Mouse (Mus musculus) c-Kit-positive CD71-positive TER-119-positive erythroid progenitor cells, embryonic 14.5 days (primary cell): ENCODE measurements around the gene Lipi.

Experiments used
- DNase-seq: peaks from one replicate; pipeline ENCODE4 v3.0.0-alpha.2; 2013; ENCODE audit warnings: low spot score

Gene Lipi

GRCm38 (mm10) chr16:75585961-75586360 is at the start of gene Lipi:
Gene Lipi (minus strand): TSS chr16:75586061.
- no peak for DNase-seq

DNA sequence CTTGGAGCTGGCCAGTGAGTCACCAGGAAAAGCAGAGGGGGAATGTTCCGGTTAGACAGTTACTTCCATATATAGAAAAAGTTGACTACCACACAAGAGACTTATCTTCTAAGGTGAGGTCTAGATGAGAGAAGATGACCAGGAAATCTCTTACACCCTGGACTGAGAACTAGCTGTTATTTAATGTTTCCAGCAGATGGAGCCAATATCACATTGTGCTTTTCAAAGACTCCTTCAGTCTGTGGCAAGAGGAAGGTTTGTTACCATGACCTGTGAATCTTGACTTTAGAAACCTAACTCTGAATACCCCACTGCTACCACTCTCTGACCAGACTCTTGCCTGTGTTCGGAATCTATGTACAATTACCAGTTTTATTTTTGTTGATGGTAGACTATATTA is 42.0 kb upstream of the Lipi start:
- no peak for DNase-seq

DNA sequence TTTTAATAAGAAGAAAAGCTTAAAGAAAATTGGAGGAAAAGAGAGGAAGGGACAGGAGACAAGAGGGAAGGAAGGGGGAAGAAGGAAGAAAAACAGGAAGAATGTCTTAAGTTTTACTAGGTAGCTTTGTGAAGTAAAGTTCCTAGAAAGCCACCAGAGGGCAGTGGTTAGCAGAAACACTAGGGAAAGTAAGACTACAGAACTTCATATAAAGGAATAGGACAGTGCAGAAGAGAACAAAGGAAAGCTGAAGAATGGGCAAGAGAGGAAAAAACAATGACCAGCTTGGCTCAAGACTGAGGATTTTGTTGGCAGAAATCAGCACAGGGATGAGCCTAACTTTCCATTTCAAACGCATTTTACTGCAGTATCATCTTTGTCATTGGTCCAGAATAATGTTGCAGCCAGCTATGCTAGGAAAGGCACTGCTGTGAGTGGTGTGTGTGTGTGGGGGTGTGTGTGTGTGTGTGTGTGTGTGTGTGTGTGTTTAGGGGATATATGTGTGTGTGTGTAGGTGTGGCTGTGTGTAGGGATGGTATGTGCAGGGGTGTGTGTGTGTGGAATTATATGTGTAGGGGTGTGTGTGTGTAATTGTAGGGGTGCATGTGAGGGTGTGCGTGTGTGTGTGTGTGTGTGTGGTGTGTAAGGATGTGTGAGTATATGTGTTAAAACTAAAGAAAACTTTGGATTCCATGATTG is 31.9 kb upstream of the Lipi start:
- peak; percentile 20 for DNase-seq

- DNase-seq, result no peak
Observed at GRCm38 (mm10) chr16:75612561-75612960, 26.7 kb upstream of the Lipi start.

DNA sequence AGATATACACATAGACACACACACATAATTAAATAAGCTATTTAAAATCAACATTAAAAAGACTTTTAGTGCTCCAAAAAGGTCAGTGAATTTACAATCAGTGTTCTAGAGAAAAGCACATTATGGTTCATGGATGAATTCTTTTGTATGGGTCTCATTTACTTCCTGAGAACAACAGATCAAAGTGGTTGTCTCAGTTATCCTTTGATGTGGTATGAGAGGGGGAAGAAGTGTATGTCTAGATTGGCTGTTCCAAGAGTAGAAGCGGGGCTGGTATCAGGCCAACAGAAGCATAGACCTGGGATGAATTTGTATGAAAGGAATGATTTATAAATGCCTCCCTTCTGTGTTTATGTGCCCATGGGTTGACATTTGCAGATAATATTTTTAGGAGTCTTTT is 20.6 kb upstream of the Lipi start:
- no peak for DNase-seq

GRCm38 (mm10) chr16:75593501-75594183 is 7.8 kb upstream of the Lipi start:
- no peak for DNase-seq

DNA sequence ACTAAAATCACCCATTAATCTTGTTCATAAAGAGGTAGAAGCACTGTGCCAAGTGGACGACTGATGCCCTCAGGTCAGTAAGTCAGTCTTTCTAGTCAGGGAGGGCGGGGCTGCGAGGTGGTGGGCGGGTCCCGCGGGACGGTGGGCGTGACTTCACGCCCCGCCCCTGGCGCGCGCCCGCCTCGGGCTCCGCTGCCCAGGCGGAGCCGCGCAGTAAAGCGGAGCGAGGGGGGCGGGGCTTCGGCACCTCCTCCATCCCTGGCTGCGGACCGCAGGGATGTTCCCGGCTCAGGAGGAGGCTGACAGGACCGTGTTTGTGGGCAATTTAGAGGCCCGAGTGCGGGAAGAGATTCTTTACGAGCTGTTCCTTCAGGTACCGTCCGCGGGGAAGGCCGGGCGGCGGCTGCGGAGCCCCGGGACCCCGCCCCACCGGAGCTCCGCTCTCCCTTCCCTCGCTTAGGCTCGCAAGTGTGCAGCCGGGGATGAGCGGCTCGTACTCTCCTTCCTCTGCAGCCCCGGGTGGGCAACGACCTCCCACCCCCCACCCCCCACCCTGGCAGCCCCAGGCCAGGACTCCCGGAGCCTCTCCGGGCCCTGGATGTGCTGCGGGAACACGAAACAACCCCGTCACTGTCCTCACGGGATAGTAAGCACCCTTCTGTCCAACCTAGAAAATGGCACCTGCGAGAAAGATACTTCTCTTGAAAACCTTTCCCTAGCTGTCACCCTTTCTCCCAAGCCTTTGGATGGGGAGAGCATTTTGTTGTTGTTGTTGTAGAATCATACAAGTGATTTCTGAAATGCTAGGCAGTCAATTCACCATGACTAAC is 7.0 kb upstream of the Lipi start, which contains the start of gene Rbm11:
Gene Rbm11, plus strand, starts transcription at position 174 of the 830 bp plus-strand sequence.
- DNase-seq, result peak; percentile 62

DNA sequence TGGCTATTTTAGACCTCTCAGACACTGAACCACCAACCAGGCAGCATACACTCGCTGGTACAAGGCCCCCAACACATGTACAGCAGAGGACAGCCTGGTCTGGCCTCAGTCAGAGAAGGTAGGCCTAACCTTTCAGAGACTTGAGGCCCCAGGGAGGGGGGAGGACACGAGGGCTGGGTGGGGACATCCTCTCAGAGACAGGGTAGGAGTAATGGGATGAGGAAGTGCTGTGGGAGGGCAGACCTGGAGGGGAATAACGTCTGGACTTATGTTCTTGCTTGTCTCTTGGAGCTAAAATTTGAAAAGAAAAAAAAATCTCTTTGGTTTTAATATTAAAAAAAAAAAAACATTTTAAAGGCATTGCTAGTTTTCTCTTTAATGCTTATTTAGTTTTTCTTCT is 605 bp upstream of the Lipi start:
- no peak for DNase-seq

DNA sequence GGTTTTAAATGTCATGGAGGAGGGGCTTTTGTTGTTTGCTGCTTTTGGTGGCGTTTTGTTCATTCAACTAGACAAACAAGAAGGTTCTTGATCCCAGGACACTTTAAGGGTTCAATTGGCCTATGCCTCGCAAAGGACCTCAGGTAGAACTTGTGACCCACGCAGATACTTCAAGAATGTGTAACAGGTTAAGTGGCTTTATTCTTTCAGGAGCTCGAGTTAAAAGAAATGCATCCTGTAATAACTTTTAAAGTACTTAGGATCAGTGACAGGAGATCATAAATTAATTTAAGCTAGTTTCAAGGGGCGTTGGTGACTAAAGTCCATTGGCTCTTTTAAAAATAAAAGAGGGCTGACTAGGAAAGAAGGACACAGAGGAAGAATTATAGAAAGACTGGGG is 3.6 kb downstream of the Lipi start:
- DNase-seq, result no peak

DNA sequence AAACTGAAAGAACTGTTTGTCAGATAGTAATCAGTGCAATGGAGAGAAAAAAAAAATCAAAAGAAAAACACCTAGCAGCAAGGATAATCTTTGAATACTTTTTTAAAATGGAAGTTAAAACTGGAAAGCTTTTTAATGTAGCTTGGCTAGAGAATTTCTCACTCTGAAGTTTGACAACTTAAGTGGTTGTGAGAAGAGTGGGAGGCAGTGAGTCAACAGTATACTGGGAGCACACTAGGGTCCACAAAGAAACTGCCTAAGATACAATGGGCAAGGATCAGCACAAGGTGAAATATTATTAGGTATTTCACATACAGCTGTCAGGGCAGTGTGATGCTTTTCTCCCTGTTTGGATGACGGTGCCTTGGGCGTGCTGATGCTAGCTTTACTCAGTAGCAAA is 23.0 kb downstream of the Lipi start:
- no peak for DNase-seq

DNA sequence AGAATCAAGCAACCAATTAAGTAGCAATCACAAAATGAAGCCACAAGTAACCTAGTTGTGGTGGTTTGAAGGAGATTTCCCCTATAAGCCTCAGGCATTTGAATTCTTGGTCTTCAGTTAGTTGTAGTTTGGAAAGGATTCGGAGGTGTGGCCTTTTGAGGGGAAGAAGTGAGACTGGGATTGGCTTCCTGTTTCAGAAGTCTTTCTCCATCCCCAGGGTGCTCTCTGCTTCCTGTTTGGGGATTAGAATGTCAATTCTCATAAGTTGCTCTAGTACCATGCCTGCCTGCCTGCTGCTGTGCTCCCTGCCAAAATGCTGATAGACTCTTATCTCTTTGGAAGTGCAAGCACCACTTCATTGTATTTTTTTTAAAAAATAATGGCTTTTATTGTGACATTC is 40.6 kb downstream of the Lipi start:
- DNase-seq, result no peak

- no peak for DNase-seq
Observed at GRCm38 (mm10) chr16:75537784-75538565, 47.9 kb downstream of the Lipi start.

- no peak for DNase-seq
Observed at GRCm38 (mm10) chr16:75531705-75532104, 54.2 kb downstream of the Lipi start.

DNA sequence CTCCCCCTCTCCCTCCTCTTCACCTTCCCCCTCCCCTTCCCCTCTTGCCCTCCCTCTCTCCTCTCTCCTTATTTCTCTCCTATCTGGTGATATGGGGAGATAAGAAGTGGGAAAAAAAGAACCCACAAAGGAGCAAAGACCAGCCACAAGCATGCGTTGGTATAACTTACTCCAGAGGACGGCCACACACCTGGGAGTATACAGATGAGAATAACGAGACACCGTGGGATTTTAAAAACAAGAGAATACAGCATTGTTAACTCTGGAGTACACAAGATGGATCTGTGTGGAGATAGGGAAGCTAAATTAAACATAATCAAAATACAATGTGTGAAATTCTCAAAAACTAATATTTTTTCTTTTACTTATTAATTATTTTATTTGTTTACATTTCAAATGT is 89.3 kb downstream of the Lipi start:
- DNase-seq, result no peak
